Mouse (Mus musculus) forebrain, postnatal 0 days (tissue): Measurements from ENCODE around the gene Gm6993. TPM values are rescaled to one million over a fixed set of nuclear protein-coding genes. Genes with fewer than 3 reads are reported as not detected.

Source experiments
- ATAC-seq: fragments of 200-750 bp; cut with Nextera tagmentation; 2 replicates; pipeline ENCODE4 v1.8.0; 2017; ENCODE audit warnings: mild to moderate bottlenecking, moderate library complexity
- DNase-seq: peaks from one replicate; pipeline ENCODE4 v3.0.0-alpha.2; 2015
- H3K27ac ChIP-seq: fragments of 300-500 bp; sonication (generic); 2 replicates; pipeline ENCODE4 v1.5.1; 2014; ENCODE audit warnings: low read depth, mild to moderate bottlenecking, antibody characterized with exemption, low read length, moderate library complexity, mixed read lengths
- H3K27me3 ChIP-seq: fragments of 300-500 bp; sonication (generic); 2 replicates; pipeline ENCODE4 v1.6.1; 2014; ENCODE audit warnings: mild to moderate bottlenecking, low read length, mixed read lengths; ENCODE audit not compliant: insufficient read depth
- H3K36me3 ChIP-seq: fragments of 300-500 bp; sonication (generic); 2 replicates; pipeline ENCODE4 v1.6.1; 2014; ENCODE audit warnings: mild to moderate bottlenecking, moderate library complexity; ENCODE audit not compliant: insufficient read depth
- H3K4me1 ChIP-seq: fragments of 300-500 bp; sonication (generic); 2 replicates; pipeline ENCODE4 v1.6.1; 2014; ENCODE audit warnings: antibody characterized with exemption; ENCODE audit not compliant: insufficient read depth
- H3K4me2 ChIP-seq: fragments of 300-500 bp; sonication (generic); 2 replicates; pipeline ENCODE4 v1.6.1; 2014; ENCODE audit warnings: low read depth, mild to moderate bottlenecking, moderate library complexity
- H3K4me3 ChIP-seq: fragments of 300-500 bp; sonication (generic); 2 replicates; pipeline ENCODE4 v1.5.1; 2014; ENCODE audit warnings: low read depth, low read length, mixed read lengths
- H3K9ac ChIP-seq: fragments of 300-500 bp; sonication (generic); 2 replicates; pipeline ENCODE4 v1.6.1; 2014; ENCODE audit warnings: mild to moderate bottlenecking
- H3K9me3 ChIP-seq: fragments of 300-500 bp; sonication (generic); 2 replicates; pipeline ENCODE4 v1.6.1; 2016; ENCODE audit warnings: low read length
- CTCF ChIP-seq: sonication (generic); IDR thresholded peaks from 2 replicates; pipeline ENCODE4 v1.5.1; 2016; ENCODE audit warnings: antibody characterized with exemption, control low read depth, low read depth
- WGBS: fragments of 180-500 bp; shearing (Covaris S2); extraction: QIAGEN DNeasy Blood & Tissue Kit; methylation state at CpG from one replicate; pipeline ENCODE4 v1.1.7; 2014; 5-methylcytosine and 5-hydroxymethylcytosine counted together
- polyA plus RNA-seq: library from polyadenylated mRNA; unstranded; fragments of >200 nt; fragmentation: Nextera tagmentation; extraction: Ambion mirVana; gene quantifications from 2 replicates; pipeline ENCODE4 v1.2.1, GENCODE M21; 2015
- total RNA-seq: library from RNA; depleted of rRNA; stranded (reverse); fragments of >200 nt; gene quantifications from 2 replicates; pipeline ENCODE4 v1.2.3, GENCODE M21; 2014; rRNA removed

Gm6993 gene
- total and polyA plus RNA-seq, 2 experiments from 2014 or later, result not detected

GRCm38 (mm10) chr12:31280318-31280717 is 39.7 kb downstream of the Gm6993 start:
- no peak for TF ChIP-seq CTCF
- 0 out of 2 replicates have a peak, but pooled peaks cover 6% of the 10 kb centered on the region for H3K36me3 ChIP-seq

GRCm38 (mm10) chr12:31281100-31281591 is 40.6 kb downstream of the Gm6993 start:
- no peak overlapping the region for H3K4me3 ChIP-seq
- no peak for DNase-seq
- WGBS, result 25% methylated on average over 9 of the region's 9 CpGs
- no peaks in the 10 kb centered on the region for H3K4me1 ChIP-seq
- no peak overlapping the region for H3K4me2 ChIP-seq
- 0 out of 2 replicates have a peak, but pooled peaks cover 6% of the 10 kb centered on the region for H3K36me3 ChIP-seq
- no peak for ATAC-seq
- no peak overlapping the region for H3K9ac ChIP-seq
- no peak overlapping the region for H3K27ac ChIP-seq
- no peaks in the 10 kb centered on the region for H3K9me3 ChIP-seq
- TF ChIP-seq CTCF, result no peak
- H3K27me3 ChIP-seq, result no peaks in the 10 kb centered on the region

More at GRCm38 (mm10) chr12:31280318-31280717, 39.7 kb downstream of the Gm6993 start:
- Histone ChIP-seq H3K4me3 (no peak overlapping the region), H3K27me3 (no peaks in the 10 kb centered on the region), H3K9me3 (no peaks in the 10 kb centered on the region), H3K9ac (no peak overlapping the region), H3K4me1 (no peaks in the 10 kb centered on the region), H3K27ac (no peak overlapping the region), H3K4me2 (no peak overlapping the region)
- WGBS, result 90% methylated on average over 7 of the region's 7 CpGs
- ATAC-seq, result no peak
- DNase-seq, result no peak

GRCm38 (mm10) chr12:31282241-31282640 is 41.7 kb downstream of the Gm6993 start:
- H3K4me3 ChIP-seq, result no peak overlapping the region
- no peaks in the 10 kb centered on the region for H3K27me3 ChIP-seq
- ATAC-seq (no peak), DNase-seq (no peak)
- 0 out of 2 replicates have a peak, but pooled peaks cover 6% of the 10 kb centered on the region for H3K36me3 ChIP-seq
- 87% methylated on average over 5 of the region's 5 CpGs for WGBS
- H3K9me3 ChIP-seq, result no peaks in the 10 kb centered on the region
- H3K9ac ChIP-seq, result no peak overlapping the region
- H3K27ac ChIP-seq, result no peak overlapping the region
- H3K4me2 ChIP-seq, result no peak overlapping the region
- no peak for TF ChIP-seq CTCF
- H3K4me1 ChIP-seq, result no peaks in the 10 kb centered on the region

GRCm38 (mm10) chr12:31283131-31283530 is 42.6 kb downstream of the Gm6993 start:
- Histone ChIP-seq H3K27ac (no peak overlapping the region), H3K4me3 (no peak overlapping the region), H3K9me3 (no peaks in the 10 kb centered on the region), H3K9ac (no peak overlapping the region), H3K4me2 (no peak overlapping the region), H3K27me3 (no peaks in the 10 kb centered on the region), H3K36me3 (0 out of 2 replicates have a peak, but pooled peaks cover 11% of the 10 kb centered on the region), H3K4me1 (no peaks in the 10 kb centered on the region)
- WGBS, result 73% methylated on average over 4 of the region's 4 CpGs
- TF ChIP-seq CTCF, result no peak
- no peak for DNase-seq
- ATAC-seq, result no peak

GRCm38 (mm10) chr12:31283617-31284136 is 43.1 kb downstream of the Gm6993 start:
- no peak overlapping the region for H3K27ac ChIP-seq
- 0 out of 2 replicates have a peak, but pooled peaks cover 11% of the 10 kb centered on the region for H3K36me3 ChIP-seq
- no peak overlapping the region for H3K4me3 ChIP-seq
- no peak overlapping the region for H3K9ac ChIP-seq
- H3K4me2 ChIP-seq, result no peak overlapping the region
- H3K27me3 ChIP-seq, result no peaks in the 10 kb centered on the region
- no peak for DNase-seq
- no peak for TF ChIP-seq CTCF
- WGBS, result 69% methylated on average over 4 of the region's 4 CpGs
- no peak for ATAC-seq
- no peaks in the 10 kb centered on the region for H3K9me3 ChIP-seq
- no peaks in the 10 kb centered on the region for H3K4me1 ChIP-seq

GRCm38 (mm10) chr12:31289046-31289445 is 48.5 kb downstream of the Gm6993 start:
- no peak for TF ChIP-seq CTCF
- no peak overlapping the region for H3K27ac ChIP-seq
- no peak overlapping the region for H3K9ac ChIP-seq
- no peaks in the 10 kb centered on the region for H3K27me3 ChIP-seq
- H3K4me2 ChIP-seq, result no peak overlapping the region
- WGBS, result 83% methylated on average over 10 of the region's 10 CpGs
- H3K36me3 ChIP-seq, result 0 out of 2 replicates have a peak, but pooled peaks cover 5% of the 10 kb centered on the region
- DNase-seq, result no peak
- ATAC-seq, result no peak
- H3K4me1 ChIP-seq, result no peaks in the 10 kb centered on the region
- H3K9me3 ChIP-seq, result no peaks in the 10 kb centered on the region
- H3K4me3 ChIP-seq, result no peak overlapping the region

Other genes starting within 250 kb of the Gm6993 start
- gene Fam110c, start 166.9 kb upstream of the Gm6993 start, total RNA-seq, result 0.10 and 0.38 TPM in 2 replicates
- 0.19 TPM in 1 of 2 replicates, not detected in the other for gene Fam110c, start 166.9 kb upstream of the Gm6993 start, polyA plus RNA-seq
- gene Lamb1, start 24.5 kb downstream of the Gm6993 start, total RNA-seq, result 25.3 and 33.4 TPM in 2 replicates
- 10.2 and 12.1 TPM in 2 replicates for gene Lamb1, start 24.5 kb downstream of the Gm6993 start, polyA plus RNA-seq
- gene Dld, start 110.7 kb downstream of the Gm6993 start, total RNA-seq, result 57.5 and 64.2 TPM in 2 replicates
- 110 and 114 TPM in 2 replicates for gene Dld, start 110.7 kb downstream of the Gm6993 start, polyA plus RNA-seq
- 0.46 TPM in 1 of 2 replicates, not detected in the other for gene Slc26a3, start 150.1 kb downstream of the Gm6993 start, total RNA-seq
- gene Slc26a3, start 150.1 kb downstream of the Gm6993 start, polyA plus RNA-seq, result 0.14 TPM in 1 of 2 replicates, not detected in the other